Mouse (Mus musculus) limb, embryonic 14.5 days (tissue): ENCODE results near the gene Skap1. TPM values are rescaled to one million over a fixed set of nuclear protein-coding genes. Genes with fewer than 3 reads are reported as not detected.

ENCODE experiments used
- ATAC-seq: fragments of 200-750 bp; cut with Nextera tagmentation; 2 replicates; pipeline ENCODE4 v1.8.0; 2017; ENCODE audit warnings: low read depth, moderate number of reproducible peaks, moderate TSS enrichment; ENCODE audit not compliant: low FRiP score
- DNase-seq: peaks from one replicate; pipeline ENCODE4 v3.0.0-alpha.2; 2015; ENCODE audit warnings: low spot score
- H3K27ac ChIP-seq: fragments of 300-500 bp; sonication (generic); replicated peaks from 2 replicates; pipeline ENCODE4 v1.5.1; 2014; ENCODE audit warnings: low read depth, mild to moderate bottlenecking, low read length, moderate library complexity, mixed read lengths
- H3K27me3 ChIP-seq: fragments of 300-500 bp; sonication (generic); 2 replicates; pipeline ENCODE4 v1.6.1; 2014; ENCODE audit warnings: low read length, mixed read lengths; ENCODE audit not compliant: control insufficient read depth, insufficient read depth
- H3K36me3 ChIP-seq: fragments of 300-500 bp; sonication (generic); 2 replicates; pipeline ENCODE4 v1.6.1; 2014; ENCODE audit warnings: mild to moderate bottlenecking, low read length, moderate library complexity, mixed read lengths; ENCODE audit not compliant: control insufficient read depth, insufficient read depth
- H3K4me1 ChIP-seq: fragments of 300-500 bp; sonication (generic); 2 replicates; pipeline ENCODE4 v1.6.1; 2014; ENCODE audit warnings: antibody characterized with exemption, low read length, mixed read lengths; ENCODE audit not compliant: control insufficient read depth, insufficient read depth
- H3K4me2 ChIP-seq: fragments of 300-500 bp; sonication (generic); replicated peaks from 2 replicates; pipeline ENCODE4 v1.6.1; 2014; ENCODE audit warnings: low read depth, mild to moderate bottlenecking, low read length, moderate library complexity; ENCODE audit not compliant: severe bottlenecking
- H3K4me3 ChIP-seq: fragments of 300-500 bp; sonication (generic); replicated peaks from 2 replicates; pipeline ENCODE4 v1.5.1; 2014; ENCODE audit warnings: low read length
- H3K9ac ChIP-seq: fragments of 300-500 bp; sonication (generic); 2 replicates; pipeline ENCODE4 v1.6.1; 2014; ENCODE audit warnings: mild to moderate bottlenecking, low read depth, low read length, moderate library complexity; ENCODE audit not compliant: severe bottlenecking
- H3K9me3 ChIP-seq: fragments of 300-500 bp; sonication (generic); 2 replicates; pipeline ENCODE4 v1.6.1; 2016; ENCODE audit warnings: low read length; ENCODE audit not compliant: control insufficient read depth
- POLR2A ChIP-seq: fragments of 200-500 bp; IDR thresholded peaks from 2 replicates; pipeline ENCODE4 v1.8.0; 2012; ENCODE audit warnings: inconsistent platforms, mild to moderate bottlenecking, moderate library complexity, borderline replicate concordance; ENCODE audit not compliant: insufficient read depth, insufficient read length; ENCODE audit errors: extremely low read depth
- WGBS: fragments of 180-500 bp; shearing (Covaris S2); extraction: QIAGEN DNeasy Blood & Tissue Kit; methylation state at CpG from one replicate; pipeline ENCODE4 v1.1.7; 2014; 5-methylcytosine and 5-hydroxymethylcytosine counted together
- polyA plus RNA-seq, 2 experiments: library from polyadenylated mRNA; depleted of rRNA in 1 of 2; stranded (reverse) in 1 of 2; unstranded in 1 of 2; fragments of >200 nt; fragmentation: Nextera tagmentation in 1 of 2; extraction: Ambion mirVana in 1 of 2; gene quantifications; 2 replicates each; pipeline versions ENCODE4 v1.2.1 to v1.2.3; 2012 to 2014

Skap1 gene
- polyA plus RNA-seq, 2 experiments, result 0.67 to 2.1 TPM

GRCm38 (mm10) chr11:96761984-96762383 lies 297.6 kb downstream of the Skap1 start:
- no peak overlapping the region for H3K27ac ChIP-seq
- ATAC-seq (no peak), DNase-seq (no peak)
- no peak overlapping the region for H3K4me2 ChIP-seq
- WGBS, result 69% methylated on average over 7 of the region's 7 CpGs
- no peaks in the 10 kb centered on the region for H3K27me3 ChIP-seq
- H3K9me3 ChIP-seq, result no peaks in the 10 kb centered on the region
- H3K36me3 ChIP-seq, result no peaks in the 10 kb centered on the region
- H3K4me3 ChIP-seq, result no peak overlapping the region
- no peak overlapping the region for H3K9ac ChIP-seq
- no peak for TF ChIP-seq POLR2A
- H3K4me1 ChIP-seq, result 0 out of 2 replicates have a peak, but pooled peaks cover 3% of the 10 kb centered on the region

GRCm38 (mm10) chr11:96762742-96763470 lies 298.5 kb downstream of the Skap1 start:
- H3K27me3 ChIP-seq, result no peaks in the 10 kb centered on the region
- DNase-seq, result no peak
- 0 out of 2 replicates have a peak, but pooled peaks cover 3% of the 10 kb centered on the region for H3K4me1 ChIP-seq
- no peak overlapping the region for H3K9ac ChIP-seq
- TF ChIP-seq POLR2A, result no peak
- no peak overlapping the region for H3K27ac ChIP-seq
- no peaks in the 10 kb centered on the region; the same call in 1 of the 2 replicates for H3K36me3 ChIP-seq
- ATAC-seq, result no peak
- no peaks in the 10 kb centered on the region for H3K9me3 ChIP-seq
- no peak overlapping the region for H3K4me3 ChIP-seq
- 52% methylated on average over 14 of the region's 15 CpGs for WGBS
- H3K4me2 ChIP-seq, result no peak overlapping the region

GRCm38 (mm10) chr11:96764511-96765350 lies 300.3 kb downstream of the Skap1 start:
- no peak overlapping the region for H3K27ac ChIP-seq
- peaks cover 13% of the 10 kb centered on the region for H3K36me3 ChIP-seq
- H3K4me1 ChIP-seq, result 0 out of 2 replicates have a peak, but pooled peaks cover 3% of the 10 kb centered on the region
- no peaks in the 10 kb centered on the region for H3K27me3 ChIP-seq
- no peak overlapping the region for H3K9ac ChIP-seq
- H3K4me3 ChIP-seq, result no peak overlapping the region
- no peak for DNase-seq
- WGBS, result 43% methylated on average over 13 of the region's 13 CpGs
- no peaks in the 10 kb centered on the region for H3K9me3 ChIP-seq
- no peak overlapping the region for H3K4me2 ChIP-seq
- ATAC-seq, result no peak
- TF ChIP-seq POLR2A, result no peak

- no peak overlapping the region for H3K27ac ChIP-seq
- no peak for TF ChIP-seq POLR2A
- 0 out of 2 replicates have a peak, but pooled peaks cover 3% of the 10 kb centered on the region for H3K4me1 ChIP-seq
- no peaks in the 10 kb centered on the region for H3K27me3 ChIP-seq
- ATAC-seq (no peak), DNase-seq (no peak)
- WGBS, result 64% methylated on average over 7 of the region's 7 CpGs
- no peak overlapping the region for H3K4me2 ChIP-seq
- peaks cover 22% of the 10 kb centered on the region for H3K36me3 ChIP-seq
- H3K4me3 ChIP-seq, result no peak overlapping the region
- H3K9ac ChIP-seq, result no peak overlapping the region
- H3K9me3 ChIP-seq, result no peaks in the 10 kb centered on the region
Observed at GRCm38 (mm10) chr11:96765645-96766044, 301.3 kb downstream of the Skap1 start.

GRCm38 (mm10) chr11:96766555-96766954 lies 302.2 kb downstream of the Skap1 start:
- ATAC-seq (no peak), DNase-seq (no peak)
- Histone ChIP-seq H3K36me3 (peaks cover 31% of the 10 kb centered on the region), H3K9me3 (no peaks in the 10 kb centered on the region), H3K4me1 (0 out of 2 replicates have a peak, but pooled peaks cover 3% of the 10 kb centered on the region), H3K27me3 (no peaks in the 10 kb centered on the region), H3K9ac (no peak overlapping the region), H3K27ac (no peak overlapping the region), H3K4me3 (no peak overlapping the region), H3K4me2 (no peak overlapping the region)
- 78% methylated on average over 12 of the region's 12 CpGs for WGBS
- no peak for TF ChIP-seq POLR2A
